Mouse (Mus musculus): ENCODE data around the gene Lpp. TPM values are rescaled to one million over a fixed set of nuclear protein-coding genes. Genes with fewer than 3 reads are reported as not detected.

Lpp gene
- polyA plus RNA-seq, 1 experiment: 0.09 TPM

DNA sequence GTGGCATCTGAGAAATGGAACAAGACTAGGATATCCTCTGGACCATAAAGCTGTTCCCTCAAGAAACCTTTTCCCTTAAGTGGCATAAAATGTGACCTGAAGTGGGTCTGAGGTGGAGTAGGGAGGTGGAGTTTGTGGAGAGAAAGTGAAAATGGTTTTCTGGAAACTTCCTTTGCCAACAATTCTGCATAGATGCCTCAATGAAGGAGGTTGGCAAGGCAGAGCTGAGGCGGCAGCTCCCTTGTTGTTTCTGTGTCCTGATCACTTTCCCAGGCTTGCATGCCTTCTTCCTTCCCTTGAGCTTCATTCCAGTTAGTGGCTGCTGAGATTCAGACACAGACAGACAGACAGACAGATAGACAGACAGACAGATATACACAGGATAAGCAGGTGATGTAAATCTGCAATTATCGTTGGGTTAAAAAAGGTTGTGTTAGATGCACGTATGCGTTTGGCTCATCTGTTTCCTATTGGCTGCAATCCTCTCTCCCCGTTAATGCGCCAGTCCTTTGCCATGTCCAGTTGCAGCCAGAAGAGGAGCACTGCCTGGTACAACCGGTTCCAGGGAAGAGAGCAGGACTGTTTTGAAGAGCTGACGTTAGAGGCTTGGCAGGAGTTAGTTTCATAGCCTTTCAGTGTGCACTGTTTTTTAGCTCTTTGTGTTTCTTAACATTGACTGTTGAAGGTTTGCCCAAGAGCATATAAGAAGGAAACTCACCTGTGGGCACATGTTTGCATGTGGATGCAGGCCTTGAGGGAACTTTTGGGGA is 96.4 kb downstream of the Lpp start:
- H3K27me3 ChIP-seq (replicated peaks): peaks cover 6% of the 10 kb centered on the region
- no peak overlapping the region for H3K4me3 ChIP-seq (replicated peaks)
- no peak for TF ChIP-seq FLI1 (IDR thresholded peaks at IDR 0.05; ENCODE audit: low read length)
- no peak for TF ChIP-seq GATA1 (IDR thresholded peaks at IDR 0.05; ENCODE audit: borderline replicate concordance, low read length)
- H3K4me1 ChIP-seq: peaks cover 8% of the 10 kb centered on the region; the same call in 1 of the 2 replicates
- no peaks in the 10 kb centered on the region for H3K36me3 ChIP-seq (replicated peaks; ENCODE audit: low read length)
- H3K9me3 ChIP-seq: 0 out of 2 replicates have a peak, but pooled peaks cover 6% of the 10 kb centered on the region

DNA sequence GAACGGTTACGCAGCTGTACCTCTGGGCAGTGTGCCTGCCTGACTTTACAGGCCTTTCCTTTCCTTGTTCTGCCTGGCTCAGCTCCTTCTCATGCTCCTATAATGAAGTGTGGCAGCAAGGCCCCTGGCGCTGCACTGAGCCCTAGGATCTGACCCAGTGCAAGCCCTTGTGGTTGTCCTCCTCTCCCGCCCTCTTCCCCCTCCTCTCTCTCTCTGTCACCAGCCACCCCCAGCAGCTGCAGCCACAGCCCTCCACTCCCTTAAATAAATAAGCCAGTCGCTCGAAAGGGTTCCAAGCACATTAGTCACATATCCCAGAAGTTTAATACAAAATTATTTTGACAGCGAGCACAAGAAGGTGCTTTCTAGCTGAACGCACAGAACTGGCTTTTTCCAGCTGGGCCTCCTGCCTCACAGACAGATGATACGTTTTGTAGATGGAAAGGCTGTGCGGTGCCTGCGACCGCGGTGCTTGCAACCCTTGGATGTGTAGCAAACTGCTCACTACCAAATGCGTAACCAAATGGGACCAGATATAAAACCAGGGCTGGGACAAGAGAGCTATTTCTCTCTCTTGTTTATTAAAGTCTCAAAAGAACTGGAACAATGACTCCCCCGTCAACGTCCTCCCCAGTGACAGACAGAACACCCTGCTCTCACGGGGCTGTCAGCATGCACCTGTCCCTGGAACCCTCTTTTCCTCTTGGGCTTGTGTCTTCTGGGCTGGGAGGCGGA is 97.6 kb downstream of the Lpp start:
- no peaks in the 10 kb centered on the region for H3K9me3 ChIP-seq

DNA sequence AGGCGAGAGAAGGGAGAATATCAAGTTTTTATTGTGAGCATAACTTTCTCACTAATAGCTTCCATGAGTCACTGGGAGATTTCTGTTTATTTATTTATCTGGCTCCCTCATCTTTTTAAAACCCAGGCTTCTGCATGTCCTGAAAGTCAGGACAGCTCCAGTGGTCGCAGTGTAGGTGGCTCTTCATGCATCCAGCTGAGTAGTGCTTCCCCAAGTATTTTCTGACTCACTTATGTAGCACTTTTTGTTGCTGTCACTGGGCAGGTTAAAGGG is 98.1 kb downstream of the Lpp start:
- TF ChIP-seq GATA1 (IDR thresholded peaks at IDR 0.05; ENCODE audit: borderline replicate concordance, low read length) (no peak), FLI1 (IDR thresholded peaks at IDR 0.05; ENCODE audit: low read length) (no peak)
- Histone ChIP-seq H3K27me3 (replicated peaks) (peaks cover 10% of the 10 kb centered on the region), H3K4me3 (replicated peaks) (no peak overlapping the region), H3K36me3 (replicated peaks; ENCODE audit: low read length) (no peaks in the 10 kb centered on the region), H3K9me3 (no peaks in the 10 kb centered on the region), H3K4me1 (peaks cover 8% of the 10 kb centered on the region; the same call in 1 of the 2 replicates)

More for the DNA sequence above, 97.6 kb downstream of the Lpp start:
- Histone ChIP-seq H3K27me3 (replicated peaks) (peaks cover 8% of the 10 kb centered on the region), H3K4me1 (peaks cover 8% of the 10 kb centered on the region; the same call in 1 of the 2 replicates), H3K36me3 (replicated peaks; ENCODE audit: low read length) (no peaks in the 10 kb centered on the region), H3K4me3 (replicated peaks) (no peak overlapping the region)
- TF ChIP-seq FLI1 (IDR thresholded peaks at IDR 0.05; ENCODE audit: low read length): no peak

DNA sequence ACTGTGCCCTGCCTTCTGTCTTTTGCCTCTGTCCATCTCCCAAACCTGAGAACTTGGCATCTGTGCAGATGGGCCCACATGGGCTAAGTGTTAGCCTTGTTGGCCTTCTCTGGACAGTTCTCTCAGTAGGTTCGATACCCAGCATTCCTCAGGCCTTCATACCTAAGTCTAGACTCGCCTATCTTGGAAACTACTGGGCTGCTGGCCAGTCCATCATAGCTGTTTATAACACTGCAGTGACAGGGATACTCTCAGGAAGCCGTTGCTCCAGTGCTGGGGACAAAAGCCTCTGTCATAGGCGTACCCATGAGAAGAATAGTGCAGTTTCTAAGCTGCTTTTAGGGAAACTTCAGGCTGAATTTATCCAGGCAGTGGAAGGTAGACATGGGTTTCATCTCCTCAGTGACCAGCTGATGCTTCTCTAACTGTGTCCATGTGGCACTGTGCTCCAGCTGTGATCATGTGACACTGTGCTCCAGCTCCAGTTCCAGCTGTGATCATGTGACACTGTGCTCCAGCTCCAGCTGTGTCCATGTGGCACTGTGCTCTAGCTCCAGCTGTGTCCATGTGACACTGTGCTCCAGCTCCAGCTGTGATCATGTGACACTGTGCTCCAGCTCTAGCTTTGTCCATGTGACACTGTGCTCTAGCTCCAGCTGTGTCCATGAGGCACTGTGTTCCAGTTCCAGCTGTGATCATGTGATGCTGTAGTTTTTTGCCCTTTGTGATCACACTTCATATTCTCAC is 99.1 kb downstream of the Lpp start:
- no peak for TF ChIP-seq GATA1 (IDR thresholded peaks at IDR 0.05; ENCODE audit: borderline replicate concordance, low read length)
- TF ChIP-seq FLI1 (IDR thresholded peaks at IDR 0.05; ENCODE audit: low read length): no peak
- Histone ChIP-seq H3K9me3 (no peaks in the 10 kb centered on the region), H3K4me3 (replicated peaks) (peak overlapping the region; percentile 69)

DNA sequence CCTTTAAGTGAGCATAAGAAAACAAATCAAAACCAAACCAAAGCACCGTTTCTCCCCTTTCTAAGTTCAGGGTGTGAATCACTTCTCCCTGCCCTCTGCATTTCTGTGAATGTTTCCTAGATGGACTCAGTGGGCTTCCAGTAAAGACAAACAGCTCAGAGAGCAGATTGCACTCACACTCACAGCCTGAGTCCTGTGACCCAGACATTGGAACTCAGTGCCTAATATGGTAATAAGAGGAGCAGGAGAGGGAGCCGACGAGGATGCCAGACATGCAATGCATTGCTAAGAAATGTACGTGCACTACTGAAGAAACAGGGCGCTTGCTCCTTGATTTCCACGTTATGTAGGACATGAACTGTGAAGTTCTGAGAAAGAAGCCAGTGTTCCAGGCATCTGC is 101.2 kb downstream of the Lpp start:
- H3K36me3 ChIP-seq (replicated peaks; ENCODE audit: low read length): no peaks in the 10 kb centered on the region
- no peak for TF ChIP-seq FLI1 (IDR thresholded peaks at IDR 0.05; ENCODE audit: low read length)
- H3K27me3 ChIP-seq (replicated peaks): peaks cover 10% of the 10 kb centered on the region
- H3K9me3 ChIP-seq: no peaks in the 10 kb centered on the region
- peaks cover 4% of the 10 kb centered on the region; the same call in 1 of the 2 replicates for H3K4me1 ChIP-seq
- H3K4me3 ChIP-seq (replicated peaks): no peak overlapping the region

More for the DNA sequence above, 99.1 kb downstream of the Lpp start:
- Histone ChIP-seq H3K4me1 (peaks cover 8% of the 10 kb centered on the region; the same call in 1 of the 2 replicates), H3K27me3 (replicated peaks) (peaks cover 10% of the 10 kb centered on the region), H3K36me3 (replicated peaks; ENCODE audit: low read length) (no peaks in the 10 kb centered on the region)

DNA sequence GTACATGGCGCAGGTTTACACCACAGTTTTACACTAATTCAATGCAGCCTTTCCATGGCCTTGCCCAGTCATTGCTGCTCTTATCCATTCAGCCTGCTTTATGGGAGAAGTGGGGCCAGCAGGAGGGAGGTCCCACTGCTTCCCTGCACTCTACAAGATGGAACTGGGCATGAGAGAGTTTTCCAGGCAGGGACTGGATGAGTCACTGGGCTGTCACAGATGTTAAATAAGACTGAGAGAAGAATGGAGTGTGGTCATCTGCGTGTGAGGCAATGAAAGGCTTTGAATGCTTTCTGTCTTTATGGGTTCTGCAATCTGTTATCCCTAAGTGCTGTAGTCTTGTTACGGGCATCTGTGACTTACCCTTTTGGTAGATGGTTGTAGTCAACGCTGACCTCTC is 102.2 kb downstream of the Lpp start:
- H3K36me3 ChIP-seq (replicated peaks; ENCODE audit: low read length): no peaks in the 10 kb centered on the region
- no peak overlapping the region for H3K4me3 ChIP-seq (replicated peaks)
- no peaks in the 10 kb centered on the region for H3K9me3 ChIP-seq
- peaks cover 4% of the 10 kb centered on the region; the same call in 1 of the 2 replicates for H3K4me1 ChIP-seq
- TF ChIP-seq FLI1 (IDR thresholded peaks at IDR 0.05; ENCODE audit: low read length): no peak
- TF ChIP-seq GATA1 (IDR thresholded peaks at IDR 0.05; ENCODE audit: borderline replicate concordance, low read length): no peak
- H3K27me3 ChIP-seq (replicated peaks): peaks cover 10% of the 10 kb centered on the region

DNA sequence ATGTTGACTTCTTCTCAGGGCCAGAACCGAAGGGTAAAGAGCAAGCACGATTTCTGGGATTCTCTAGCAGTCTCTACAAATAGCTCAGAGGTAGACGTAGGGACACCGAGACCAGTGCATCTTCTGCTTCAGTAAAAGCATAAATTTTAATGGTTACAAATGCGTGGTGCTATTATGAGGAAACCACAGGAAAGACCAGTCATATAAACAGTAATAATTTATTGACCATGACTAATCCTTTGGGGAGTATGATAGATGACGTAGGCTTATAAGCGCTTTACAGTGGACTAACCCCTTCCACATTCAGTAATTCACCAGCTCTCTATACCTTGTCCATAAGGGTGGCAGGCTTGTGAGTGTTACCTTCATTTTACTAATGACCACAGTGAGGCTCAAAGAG is 103.3 kb downstream of the Lpp start:
- Histone ChIP-seq H3K9me3 (no peaks in the 10 kb centered on the region), H3K27me3 (replicated peaks) (peaks cover 9% of the 10 kb centered on the region), H3K36me3 (replicated peaks; ENCODE audit: low read length) (no peaks in the 10 kb centered on the region), H3K4me1 (peaks cover 6% of the 10 kb centered on the region; the same call in 1 of the 2 replicates), H3K4me3 (replicated peaks) (no peak overlapping the region)
- TF ChIP-seq FLI1 (IDR thresholded peaks at IDR 0.05; ENCODE audit: low read length) (no peak), GATA1 (IDR thresholded peaks at IDR 0.05; ENCODE audit: borderline replicate concordance, low read length) (no peak)

DNA sequence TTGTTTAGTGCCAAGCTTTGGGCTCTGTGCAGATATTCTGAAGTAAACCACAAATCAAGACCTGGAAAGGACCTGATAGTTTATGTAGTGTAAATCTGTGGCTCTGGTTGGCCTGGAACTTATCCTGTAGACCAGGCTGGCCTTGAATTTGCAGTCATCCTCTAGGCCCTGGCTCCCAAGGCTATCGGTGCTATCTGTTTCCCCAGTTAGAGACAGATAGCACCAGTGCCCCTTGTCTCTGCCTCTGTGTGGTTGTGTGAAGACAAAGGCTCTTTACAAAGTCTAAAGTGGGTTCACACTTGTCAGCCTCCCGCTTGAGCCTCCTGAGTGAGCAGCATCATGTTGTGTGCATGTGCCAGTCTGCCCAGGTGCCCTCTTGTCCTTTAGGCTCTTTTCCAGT is 104.1 kb downstream of the Lpp start:
- H3K4me3 ChIP-seq (replicated peaks): no peak overlapping the region
- no peaks in the 10 kb centered on the region for H3K36me3 ChIP-seq (replicated peaks; ENCODE audit: low read length)
- TF ChIP-seq FLI1 (IDR thresholded peaks at IDR 0.05; ENCODE audit: low read length) (no peak), GATA1 (IDR thresholded peaks at IDR 0.05; ENCODE audit: borderline replicate concordance, low read length) (no peak)
- H3K4me1 ChIP-seq: peaks cover 7% of the 10 kb centered on the region; the same call in 1 of the 2 replicates
- no peaks in the 10 kb centered on the region for H3K9me3 ChIP-seq
- peaks cover 9% of the 10 kb centered on the region for H3K27me3 ChIP-seq (replicated peaks)

DNA sequence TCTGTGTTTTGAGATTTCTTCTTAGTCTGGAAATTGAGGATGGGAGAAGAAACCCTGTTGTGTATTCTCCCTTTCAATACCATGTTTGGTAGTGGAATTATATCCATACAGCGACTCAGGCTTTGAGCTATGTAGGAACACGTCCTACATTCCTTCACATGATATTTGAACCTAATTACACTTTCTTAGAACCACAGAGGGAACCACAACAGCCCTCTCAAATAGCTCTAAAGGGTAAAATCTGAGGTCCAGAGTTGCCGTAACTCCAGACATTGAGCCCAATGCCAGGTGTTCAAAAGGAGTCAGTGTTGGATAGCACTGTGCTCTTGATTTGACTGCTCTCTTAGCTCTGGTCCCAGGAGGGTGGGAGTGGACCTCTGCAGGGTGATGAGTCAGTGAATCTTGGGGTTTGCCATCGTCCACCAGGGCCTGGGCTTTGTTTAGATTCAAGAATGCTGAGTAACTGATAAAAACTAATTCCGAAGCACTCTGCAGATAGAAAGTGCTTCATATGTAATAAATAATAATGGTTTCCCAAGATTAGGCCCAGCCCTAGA is 104.9 kb downstream of the Lpp start:
- TF ChIP-seq GATA1 (IDR thresholded peaks at IDR 0.05; ENCODE audit: borderline replicate concordance, low read length) (no peak), FLI1 (IDR thresholded peaks at IDR 0.05; ENCODE audit: low read length) (no peak)
- H3K9me3 ChIP-seq: no peaks in the 10 kb centered on the region
- no peaks in the 10 kb centered on the region for H3K36me3 ChIP-seq (replicated peaks; ENCODE audit: low read length)
- H3K4me1 ChIP-seq: peaks cover 3% of the 10 kb centered on the region; the same call in 1 of the 2 replicates
- no peak overlapping the region for H3K4me3 ChIP-seq (replicated peaks)
- H3K27me3 ChIP-seq (replicated peaks): peaks cover 6% of the 10 kb centered on the region

All from megakaryocyte, embryonic 14.5 days (primary cell).